Mouse (Mus musculus): ENCODE measurements around the gene Acot3.
"Not testable (repeated sequence)": the region's sequence is repeated elsewhere in the genome, so short reads cannot be mapped to it uniquely, and the experiment has no call there.

Acot3 gene

DNA sequence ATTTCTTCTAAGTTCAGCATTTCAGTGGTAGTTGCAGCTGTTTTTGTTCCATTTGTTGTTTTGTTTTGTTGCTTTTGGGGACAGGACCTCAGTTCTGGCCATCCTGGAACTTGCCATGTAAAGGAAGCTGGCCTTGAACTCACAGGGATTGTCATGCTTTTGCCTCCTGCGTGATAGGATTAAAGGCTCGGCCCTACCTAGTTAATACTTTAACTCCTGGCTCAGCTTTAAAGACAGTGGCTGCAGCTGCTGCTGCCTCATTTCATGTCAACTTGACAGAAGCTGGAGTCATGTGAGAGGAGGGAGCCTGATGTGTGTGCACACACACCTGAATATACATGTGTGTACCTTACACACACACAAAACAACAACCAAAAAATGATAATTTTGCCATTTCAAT lies 7.9 kb upstream of the Acot3 start:
- DNase-seq, result no peak

DNA sequence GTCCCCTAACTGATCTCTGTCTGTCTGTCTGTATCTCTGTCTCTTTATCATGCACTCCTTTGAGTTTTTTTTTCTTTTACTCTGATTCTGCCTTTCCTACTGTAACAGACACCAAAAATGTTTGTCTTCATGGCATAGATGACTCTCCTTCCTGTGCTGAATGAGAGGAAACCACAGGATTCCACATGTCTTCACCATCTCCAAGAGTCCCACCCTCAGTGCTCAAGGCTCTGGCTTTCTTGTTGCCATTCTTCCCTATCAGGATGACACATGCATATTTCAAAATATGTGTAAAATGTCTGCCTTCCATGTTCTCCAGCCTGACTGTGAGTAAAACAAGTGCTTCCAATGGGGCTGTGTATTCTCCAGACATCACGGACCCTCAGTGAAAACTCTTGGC lies 5.0 kb upstream of the Acot3 start:
- no peak for DNase-seq

DNA sequence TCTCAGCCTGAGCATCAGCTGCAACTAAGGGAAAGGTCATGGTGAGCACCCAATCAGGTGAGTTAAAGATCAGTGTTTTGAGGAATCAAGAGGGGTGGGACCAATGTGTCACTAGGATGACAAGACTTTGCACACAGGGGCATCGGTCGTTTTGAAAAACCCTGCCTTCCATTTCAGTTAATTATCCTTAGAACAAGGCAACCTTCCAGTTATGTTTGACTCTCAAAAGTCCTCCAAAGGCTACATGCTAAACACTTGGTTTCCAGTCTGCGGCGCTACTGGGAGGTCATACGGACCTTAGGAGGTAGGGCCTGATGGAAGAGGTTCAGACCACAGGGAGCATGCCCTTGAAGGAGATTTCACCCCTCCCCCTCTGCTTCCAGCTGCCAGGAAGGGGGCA lies 1.2 kb upstream of the Acot3 start:
- DNase-seq, result not testable (repeated sequence)

DNA sequence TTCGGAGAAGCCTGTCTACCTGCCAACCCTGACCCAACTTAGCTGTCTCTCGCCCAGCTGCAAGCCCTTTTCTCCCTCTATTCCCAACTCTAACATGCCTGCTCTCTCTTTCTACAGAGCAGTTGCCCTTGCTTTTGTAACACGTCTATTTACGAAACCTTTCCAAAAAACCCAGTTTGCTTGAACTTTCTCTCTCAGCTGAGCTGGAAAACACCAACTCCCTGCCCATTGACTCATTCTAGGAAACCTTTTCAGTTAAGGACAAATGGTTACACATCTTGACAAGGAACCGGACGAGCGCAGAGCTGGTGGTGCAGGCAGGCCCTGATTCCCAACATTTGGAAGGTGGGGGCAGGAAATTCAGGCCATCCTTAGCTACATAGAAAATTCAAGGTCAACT lies 665 bp downstream of the Acot3 start:
- no peak for DNase-seq

DNA sequence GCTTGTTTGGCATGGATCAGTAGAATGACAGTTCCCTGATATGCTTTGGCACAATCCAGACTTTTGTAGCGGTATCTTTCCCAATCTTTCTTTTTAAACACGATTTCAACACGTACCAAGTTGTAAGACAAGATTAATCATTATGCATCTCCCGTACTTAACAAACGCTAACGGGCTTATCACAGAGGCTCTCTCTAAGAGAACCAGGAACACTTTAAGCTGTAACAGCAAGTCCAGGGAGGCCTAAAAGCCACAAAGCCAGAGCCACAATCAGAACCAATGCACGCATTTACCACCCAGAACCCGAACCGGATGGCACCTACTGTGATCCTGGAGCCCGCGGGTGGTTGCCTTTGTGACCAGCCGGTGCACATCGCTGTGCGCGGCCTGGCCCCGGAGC lies 1.2 kb downstream of the Acot3 start:
- DNase-seq, result no peak

DNA sequence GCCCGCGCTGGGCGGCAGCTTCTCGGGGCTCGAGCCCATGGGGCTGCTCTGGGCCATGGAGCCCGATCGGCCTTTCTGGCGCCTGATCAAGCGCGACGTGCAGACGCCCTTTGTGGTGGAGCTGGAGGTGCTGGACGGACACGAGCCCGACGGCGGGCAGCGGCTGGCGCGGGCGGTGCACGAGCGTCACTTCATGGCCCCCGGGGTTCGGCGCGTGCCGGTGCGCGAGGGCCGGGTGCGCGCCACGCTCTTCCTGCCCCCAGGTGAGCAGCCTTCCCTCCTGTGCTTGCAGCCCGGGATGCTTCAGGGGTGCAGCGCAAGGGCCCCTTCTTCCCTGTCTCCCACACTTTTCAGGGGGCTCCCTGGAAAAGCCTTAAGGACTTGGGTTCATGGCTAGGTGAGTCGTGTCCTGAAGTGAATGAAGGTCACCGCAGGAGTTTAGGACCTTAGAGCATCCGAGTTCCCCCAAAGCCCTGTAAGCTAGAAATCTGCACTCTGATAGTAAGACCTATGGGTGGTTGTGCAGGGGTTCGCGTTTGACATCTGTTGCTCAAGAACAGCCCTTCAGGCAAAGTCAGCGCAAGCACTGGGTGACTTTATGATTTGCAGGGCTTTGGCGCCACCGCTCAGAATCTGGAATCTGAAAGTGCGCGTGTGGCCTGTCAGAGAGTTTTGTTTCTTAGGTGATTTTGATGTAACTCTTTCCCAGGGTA lies 1.9 kb downstream of the Acot3 start:
- DNase-seq, result no peak

DNA sequence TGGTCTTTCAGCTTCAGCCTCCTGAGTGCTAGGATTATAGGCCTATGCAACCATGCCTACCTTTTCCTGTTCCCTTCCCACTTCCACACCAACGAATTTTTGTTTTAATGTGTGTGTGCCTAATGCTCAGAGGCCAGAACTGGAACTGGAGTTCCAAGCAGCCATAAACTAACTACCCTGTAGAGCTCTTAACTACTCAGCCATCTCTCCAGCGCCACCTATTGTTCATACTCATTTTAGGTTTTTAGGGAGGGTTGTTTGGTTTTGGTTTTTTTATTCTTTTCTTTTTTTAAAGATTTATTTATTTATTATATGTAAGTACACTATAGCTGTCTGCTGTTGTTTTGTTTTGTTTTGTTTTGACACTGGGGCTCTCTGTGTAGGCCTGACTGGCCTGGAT lies 9.0 kb downstream of the Acot3 start:
- no peak for DNase-seq

DNA sequence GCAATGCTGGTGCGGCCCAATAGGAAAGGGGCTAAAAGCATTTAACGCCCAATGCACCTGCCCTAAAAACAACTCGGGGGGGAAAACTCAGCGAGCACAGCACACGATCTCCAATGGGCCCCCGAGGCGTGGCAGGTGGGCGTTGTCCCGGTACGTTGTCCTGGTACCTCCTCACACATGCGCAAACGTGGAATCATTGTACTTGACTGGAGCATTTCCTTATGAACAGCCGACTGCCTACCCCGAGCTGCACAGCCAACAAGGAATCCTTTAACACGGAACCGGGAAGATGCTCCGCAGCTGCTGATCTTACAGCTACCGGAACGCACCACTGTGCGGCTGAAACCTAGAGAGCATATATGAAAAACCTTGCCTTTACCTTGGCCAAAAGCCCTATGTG lies 10.4 kb downstream of the Acot3 start:
- DNase-seq, result no peak

DNA sequence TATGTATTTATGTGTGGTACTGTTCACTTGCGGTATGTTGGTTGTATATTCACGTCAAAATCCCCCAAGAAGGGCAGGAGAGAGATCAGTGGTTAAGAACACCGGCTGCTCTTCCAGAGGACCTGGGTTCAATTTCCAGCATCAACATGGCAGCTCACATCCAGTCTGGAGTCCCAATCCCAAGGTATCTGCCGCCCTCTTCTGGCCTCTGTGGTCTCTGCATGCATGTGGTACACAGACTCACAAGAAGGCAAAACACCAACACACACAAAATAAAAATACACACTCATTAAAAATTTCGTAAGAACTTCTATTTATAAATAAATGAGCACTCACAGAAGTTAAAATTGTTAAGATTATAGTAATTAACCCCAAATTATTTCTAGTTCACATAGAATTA lies 11.3 kb downstream of the Acot3 start:
- no peak for DNase-seq

DNA sequence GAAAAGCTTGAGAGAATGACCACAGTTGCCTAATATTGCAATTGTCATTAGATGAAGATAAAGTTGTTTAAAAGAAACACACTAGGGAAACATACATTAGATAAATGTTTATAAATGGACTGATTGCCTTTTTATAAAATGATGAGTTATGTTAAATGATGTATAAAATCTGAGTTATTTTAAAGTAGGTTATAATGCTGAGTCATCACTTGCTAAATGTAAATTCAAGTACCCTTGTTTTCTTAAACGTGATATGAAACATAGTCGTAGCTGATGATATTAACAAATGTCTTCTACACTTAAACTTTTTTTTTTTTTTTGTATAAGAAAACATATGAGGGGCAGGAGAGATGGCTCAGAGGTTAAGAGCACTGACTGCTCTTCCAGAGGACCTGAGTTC lies 11.9 kb downstream of the Acot3 start:
- no peak for DNase-seq

DNA sequence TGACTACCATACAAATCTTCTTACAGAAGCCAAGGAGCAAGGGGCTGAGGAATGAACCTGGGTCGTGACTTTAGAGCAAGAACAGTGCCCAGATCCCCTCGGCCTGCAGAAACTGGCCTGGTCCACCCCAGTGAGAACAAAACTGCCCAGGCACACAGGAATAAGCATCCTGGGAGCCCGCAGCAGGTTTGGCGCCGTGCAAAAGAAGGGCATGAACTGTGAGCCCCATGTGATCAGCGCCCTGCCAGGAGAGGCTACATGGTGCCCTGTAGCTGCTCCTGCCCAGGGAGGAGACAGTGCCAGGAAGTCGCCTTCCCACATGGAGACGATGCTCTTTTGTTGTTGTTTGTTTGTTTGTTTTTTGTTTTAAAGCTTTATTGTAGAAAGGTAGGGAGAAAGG lies 12.7 kb downstream of the Acot3 start:
- DNase-seq, result no peak

DNA sequence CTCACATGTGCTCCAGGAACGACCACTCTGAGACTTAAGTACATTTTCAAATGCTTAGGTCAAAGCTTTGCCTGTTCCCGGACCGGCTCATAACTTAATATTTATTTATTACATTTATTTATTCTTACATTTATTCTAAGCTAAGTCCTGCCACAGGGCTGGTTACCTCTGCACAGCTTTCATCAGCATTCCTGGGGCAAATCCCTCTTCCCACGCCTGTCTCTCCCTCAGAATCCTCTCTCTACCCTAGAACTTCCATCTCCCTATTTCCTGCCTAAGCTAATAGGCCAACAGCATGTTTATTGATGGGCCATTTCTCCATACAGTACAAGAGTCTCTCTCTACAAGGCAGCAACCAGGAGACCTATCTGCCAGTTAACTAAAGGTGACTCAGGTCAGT lies 15.8 kb downstream of the Acot3 start:
- DNase-seq, result no peak

DNA sequence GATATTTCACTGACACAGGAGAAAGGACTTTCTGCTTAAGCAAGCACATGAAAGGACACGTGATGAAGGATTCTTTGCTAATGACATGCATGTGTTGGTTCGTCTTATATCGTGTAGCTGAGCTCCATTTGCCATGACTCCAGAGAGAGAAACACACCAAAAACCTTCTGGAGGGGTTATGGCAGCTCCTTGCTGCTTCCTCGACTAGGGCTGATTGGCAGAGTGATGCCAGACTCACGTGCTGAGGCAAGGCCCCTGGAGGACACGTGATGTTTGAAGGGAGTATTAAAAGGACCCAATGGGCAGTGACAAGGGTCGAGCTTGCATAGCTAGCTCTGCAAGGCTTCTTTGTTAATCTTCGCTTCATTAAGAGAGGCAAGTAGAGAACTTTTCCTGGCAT lies 16.4 kb downstream of the Acot3 start:
- no peak for DNase-seq

DNA sequence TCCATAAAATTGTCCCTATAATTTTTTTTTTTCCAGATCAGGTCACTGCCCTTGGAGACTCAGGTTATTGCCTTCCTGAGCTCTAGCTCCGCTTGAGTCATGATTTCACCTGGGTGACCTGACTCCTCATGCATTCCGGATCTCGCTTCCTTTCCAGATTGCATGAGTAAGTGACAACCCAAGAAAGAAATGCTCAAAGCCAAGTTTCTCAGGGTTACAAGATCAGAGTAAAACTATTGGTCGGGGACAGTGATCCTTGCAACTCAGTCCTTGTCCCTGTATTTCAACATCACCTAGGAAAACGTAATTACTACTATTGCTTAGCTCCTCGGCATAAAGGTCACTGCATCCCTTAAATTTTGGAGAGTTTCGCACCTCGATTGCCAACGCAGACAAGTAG lies 17.0 kb downstream of the Acot3 start, which contains the start of gene Acot5:
Gene Acot5, plus strand, starts transcription at position 340 of the 400 bp plus-strand sequence.
- no peak for DNase-seq

DNA sequence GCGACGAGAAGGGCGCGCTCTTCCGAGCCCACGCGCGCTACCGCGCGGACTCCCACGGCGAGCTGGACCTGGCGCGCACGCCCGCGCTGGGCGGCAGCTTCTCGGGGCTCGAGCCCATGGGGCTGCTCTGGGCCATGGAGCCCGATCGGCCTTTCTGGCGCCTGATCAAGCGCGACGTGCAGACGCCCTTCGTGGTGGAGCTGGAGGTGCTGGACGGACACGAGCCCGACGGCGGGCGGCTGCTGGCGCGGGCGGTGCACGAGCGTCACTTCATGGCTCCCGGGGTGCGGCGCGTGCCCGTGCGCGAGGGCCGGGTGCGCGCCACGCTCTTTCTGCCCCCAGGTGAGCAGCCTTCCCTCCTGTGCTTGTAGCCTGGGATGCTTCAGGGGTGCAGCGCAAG lies 17.6 kb downstream of the Acot3 start:
- peak; percentile 28 for DNase-seq

DNA sequence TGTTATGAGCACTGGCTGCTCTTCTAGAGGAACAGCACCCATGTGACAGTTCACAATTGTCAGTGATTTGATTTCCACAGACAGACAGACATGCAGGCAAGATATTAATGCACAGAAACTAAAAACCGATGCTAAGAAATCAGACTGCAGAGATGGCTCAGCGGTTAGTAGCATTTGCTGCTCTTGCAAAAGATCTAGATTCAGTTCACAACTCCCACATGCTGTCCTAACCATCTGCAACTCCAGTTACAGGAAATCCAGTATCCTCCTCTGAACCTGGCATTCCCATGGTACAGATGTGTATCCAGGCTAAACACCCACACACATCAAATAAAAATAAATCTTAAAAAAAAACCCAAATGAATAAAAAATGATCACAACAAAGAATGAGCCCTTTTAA lies 19.8 kb downstream of the Acot3 start:
- DNase-seq, result no peak

DNA sequence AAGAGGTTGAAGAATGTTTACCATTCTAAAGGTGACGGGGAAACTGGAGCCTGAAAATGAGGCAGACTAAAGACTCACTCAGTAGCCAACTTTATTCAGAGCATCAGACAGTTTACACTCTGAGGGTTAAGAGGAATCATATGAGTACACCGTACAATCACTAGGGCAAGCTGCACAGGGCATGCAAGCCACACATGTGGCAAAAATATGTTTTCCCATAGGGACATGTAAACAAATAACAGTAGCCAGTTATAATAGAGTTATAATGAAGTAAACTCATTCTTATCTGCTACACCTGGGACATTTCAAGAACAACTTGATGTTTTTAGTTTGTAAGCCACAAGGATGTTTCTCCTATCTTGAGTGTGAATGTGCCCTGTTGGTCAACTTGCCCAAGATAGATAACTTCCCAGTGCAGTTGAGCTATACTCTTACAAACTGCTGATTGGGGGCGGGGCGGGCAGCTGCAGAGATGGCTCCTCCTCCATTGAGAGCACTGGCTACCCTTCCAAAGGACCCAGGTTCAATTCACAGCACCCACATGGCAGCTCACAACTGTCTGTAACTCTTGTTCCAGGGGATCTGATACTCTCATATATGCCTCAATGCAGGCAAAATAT lies 25.5 kb downstream of the Acot3 start:
- no peak for DNase-seq

DNA sequence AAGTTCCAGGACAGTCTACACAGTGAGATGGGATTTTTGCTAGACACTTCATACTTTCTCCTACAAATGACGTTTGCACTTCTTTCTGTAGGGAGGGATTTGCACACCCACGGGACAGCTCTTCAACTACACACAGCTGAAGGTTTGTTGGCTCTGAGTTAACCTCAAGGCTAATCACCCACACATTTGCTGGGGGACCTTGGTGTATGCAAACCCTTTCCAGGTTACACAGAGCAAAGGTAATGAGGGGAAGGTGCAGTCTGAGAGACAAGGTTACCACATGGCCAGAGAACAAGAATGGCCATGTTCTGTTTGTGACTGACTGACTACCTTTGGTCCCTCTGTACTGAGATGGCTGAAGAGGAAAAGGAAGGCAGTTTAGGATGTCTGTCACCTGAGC lies 31.9 kb downstream of the Acot3 start:
- no peak for DNase-seq

DNA sequence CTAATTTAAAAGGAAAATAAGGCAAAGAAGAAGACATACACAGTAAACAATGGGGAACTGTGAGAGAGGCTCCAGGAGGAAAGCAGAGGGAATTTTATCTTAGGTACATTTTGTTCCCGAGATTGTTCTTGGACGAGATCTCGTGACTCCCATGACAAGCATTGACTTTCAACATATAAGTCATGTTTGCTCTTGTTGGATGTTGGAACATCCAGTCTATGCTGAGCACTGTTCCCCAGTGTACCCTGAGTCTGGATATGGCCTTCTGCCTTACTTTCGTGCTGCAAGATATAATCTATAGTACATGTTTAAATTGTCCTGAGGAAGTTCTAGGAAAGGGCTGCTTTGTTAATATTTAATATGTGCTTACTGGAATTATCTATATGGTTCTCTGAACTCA lies 32.6 kb downstream of the Acot3 start:
- DNase-seq, result no peak

DNA sequence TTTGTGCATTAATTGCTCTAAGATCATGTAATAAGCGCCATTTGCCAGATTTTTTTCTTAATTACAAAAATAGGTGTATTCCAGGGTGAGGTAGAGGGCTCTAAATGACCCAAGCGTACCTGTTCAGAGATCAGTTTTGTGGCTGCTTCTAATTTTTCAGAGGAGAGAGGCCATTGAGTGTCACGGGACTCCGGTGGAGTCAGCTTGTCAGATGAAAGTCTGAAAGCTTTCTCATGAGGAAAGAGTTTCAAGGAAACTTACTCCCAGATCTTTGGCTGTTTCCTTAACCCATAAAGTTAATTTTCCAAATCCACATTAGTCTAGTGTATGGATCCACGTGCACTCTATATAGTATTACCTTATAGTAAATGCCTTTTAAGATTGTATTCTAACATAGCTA lies 42.7 kb downstream of the Acot3 start:
- not testable (repeated sequence) for DNase-seq

DNA sequence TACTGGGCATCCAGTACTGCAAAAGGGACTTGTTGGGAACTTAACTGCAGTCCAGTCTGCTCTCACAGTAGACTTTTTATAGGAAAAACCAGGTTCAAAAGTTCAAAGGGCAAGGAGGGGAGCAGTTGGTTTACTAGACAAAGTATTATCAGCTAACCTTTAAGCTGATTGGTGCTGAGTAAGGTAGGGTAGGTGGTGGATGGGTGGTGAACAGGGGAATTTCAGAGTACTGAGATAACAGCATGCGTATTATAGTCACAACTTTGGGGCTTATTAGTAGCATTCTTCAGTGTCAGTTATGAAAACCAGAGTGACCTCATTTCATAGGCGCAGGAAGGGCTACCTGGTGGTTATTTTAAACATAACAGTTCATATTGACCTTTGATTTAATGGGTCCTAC lies 47.7 kb downstream of the Acot3 start:
- DNase-seq, result no peak

DNA sequence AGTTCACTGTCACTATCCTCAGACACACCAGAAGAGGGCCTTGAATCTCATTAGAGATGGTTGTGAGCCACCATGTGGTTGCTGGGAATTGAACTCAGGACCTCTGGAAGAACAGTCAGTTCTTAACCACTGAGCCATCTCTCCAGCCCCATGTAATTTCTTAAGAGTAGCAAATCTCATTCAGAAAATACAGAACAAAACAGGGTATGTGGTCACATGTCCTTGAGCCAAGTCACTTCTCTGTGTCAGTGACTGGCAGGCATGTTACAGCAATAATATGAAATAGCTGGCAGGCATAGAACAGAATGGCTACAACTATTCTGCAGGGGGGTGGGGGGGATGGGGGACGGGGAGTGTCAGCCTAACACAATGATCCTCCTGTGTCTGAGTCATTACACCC lies 48.1 kb downstream of the Acot3 start:
- no peak for DNase-seq

DNA sequence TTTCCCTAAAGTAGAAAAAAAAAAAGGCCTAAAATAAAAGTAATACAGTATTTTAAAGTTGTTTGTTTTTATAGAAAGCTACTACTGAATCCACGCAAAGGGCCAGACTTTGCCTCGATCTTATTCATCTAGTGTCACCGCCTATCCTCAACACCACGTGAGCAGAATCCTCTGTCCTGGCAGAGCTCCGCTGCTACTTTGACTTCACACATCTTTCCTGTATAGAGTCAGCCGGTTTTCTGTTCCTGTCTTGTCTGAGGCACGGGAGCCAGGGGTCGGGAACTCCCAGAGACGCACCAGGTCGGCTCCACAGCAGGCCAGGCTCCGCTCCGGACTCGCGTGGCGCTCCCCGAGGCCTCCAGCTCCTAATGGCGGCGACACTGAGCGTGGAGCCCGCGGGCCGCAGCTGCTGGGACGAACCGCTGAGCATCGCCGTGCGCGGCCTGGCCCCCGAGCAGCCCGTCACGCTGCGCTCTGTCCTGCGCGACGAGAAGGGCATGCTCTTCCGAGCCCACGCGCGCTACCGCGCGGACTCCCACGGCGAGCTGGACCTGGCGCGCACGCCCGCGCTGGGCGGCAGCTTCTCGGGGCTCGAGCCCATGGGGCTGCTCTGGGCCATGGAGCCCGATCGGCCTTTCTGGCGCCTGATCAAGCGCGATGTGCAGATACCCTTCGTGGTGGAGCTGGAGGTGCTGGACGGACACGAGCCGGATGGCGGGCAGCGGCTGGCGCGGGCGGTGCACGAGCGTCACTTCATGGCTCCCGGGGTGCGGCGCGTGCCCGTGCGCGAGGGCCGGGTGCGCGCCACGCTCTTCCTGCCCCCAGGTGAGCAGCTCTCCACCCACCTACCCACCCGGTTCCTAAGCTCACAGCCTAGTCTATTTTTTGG lies 48.9 kb downstream of the Acot3 start, which contains the start of gene Acot6:
Gene Acot6, plus strand, starts transcription at position 51 of the 889 bp plus-strand sequence.
- peak; percentile 43 for DNase-seq

DNA sequence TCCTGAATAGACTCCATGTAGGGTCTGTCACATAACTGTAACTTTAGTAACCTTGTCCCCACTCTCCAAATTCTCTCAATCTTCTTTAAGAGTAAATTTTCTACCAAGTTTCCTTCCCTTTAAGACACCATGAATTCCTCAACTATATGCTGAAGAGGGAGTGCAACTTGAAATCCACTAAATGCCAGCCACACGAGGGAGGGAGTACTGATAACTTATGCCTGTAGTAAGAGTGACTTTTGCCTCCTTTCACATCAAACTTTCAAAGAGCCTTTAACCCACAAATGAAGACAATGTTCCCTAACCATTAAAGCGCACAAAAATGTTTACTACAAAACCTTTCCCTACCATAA lies 49.5 kb downstream of the Acot3 start:
- no peak for DNase-seq

Measured in right cerebral cortex, postnatal 4 days (tissue).